Mouse (Mus musculus): ENCODE measurements around the gene Gli2. TPM values are rescaled to one million over a fixed set of nuclear protein-coding genes. Genes with fewer than 3 reads are reported as not detected.

The Gli2 gene
- polyA plus RNA-seq, 1 experiment from 2014 or later = 6.5 TPM

GRCm38 (mm10) chr1:119052631-119053177, 715 bp downstream of the Gli2 start:
- no peaks in the 10 kb centered on the region for H3K36me3 ChIP-seq (ENCODE audit: insufficient read depth, low read length)
- H3K27ac ChIP-seq (ENCODE audit: low read length) = peak overlapping the region; percentile 87
- H3K27me3 ChIP-seq (ENCODE audit: insufficient read depth, low read length) = peaks cover 27% of the 10 kb centered on the region
- peak overlapping the region; percentile 53 for H3K4me3 ChIP-seq (ENCODE audit: low read length)
- H3K4me1 ChIP-seq (ENCODE audit: insufficient read depth, low read length) = peaks cover 47% of the 10 kb centered on the region
- no peaks in the 10 kb centered on the region for H3K9me3 ChIP-seq (ENCODE audit: low read length)
- peak overlapping the region; percentile 97 for H3K4me2 ChIP-seq (replicated peaks; ENCODE audit: low read depth, low read length)
- WGBS = under 1% methylated on average over 33 of the region's 33 CpGs
- peak overlapping the region; percentile 68 for H3K9ac ChIP-seq (replicated peaks; ENCODE audit: low read length)
- peak; percentile 36; the same call in 1 of the 2 replicates for ATAC-seq (ENCODE audit: low FRiP score, low TSS enrichment)

GRCm38 (mm10) chr1:119051938-119052551, 1.4 kb downstream of the Gli2 start:
- WGBS = under 1% methylated on average over 21 of the region's 21 CpGs
- H3K36me3 ChIP-seq (ENCODE audit: insufficient read depth, low read length) = no peaks in the 10 kb centered on the region
- H3K9me3 ChIP-seq (ENCODE audit: low read length) = no peaks in the 10 kb centered on the region
- H3K4me1 ChIP-seq (ENCODE audit: insufficient read depth, low read length) = peaks cover 51% of the 10 kb centered on the region
- H3K9ac ChIP-seq (replicated peaks; ENCODE audit: low read length) = peak overlapping the region; percentile 68
- no peak for ATAC-seq (ENCODE audit: low FRiP score, low TSS enrichment)
- H3K27ac ChIP-seq (ENCODE audit: low read length) = peak overlapping the region; percentile 87
- peaks cover 27% of the 10 kb centered on the region for H3K27me3 ChIP-seq (ENCODE audit: insufficient read depth, low read length)
- H3K4me2 ChIP-seq (replicated peaks; ENCODE audit: low read depth, low read length) = peak overlapping the region; percentile 97
- peak overlapping the region; percentile 53 for H3K4me3 ChIP-seq (ENCODE audit: low read length)

GRCm38 (mm10) chr1:119051192-119051937, 2.1 kb downstream of the Gli2 start:
- Histone ChIP-seq H3K4me3 (ENCODE audit: low read length) (peak overlapping the region; percentile 53), H3K27me3 (ENCODE audit: insufficient read depth, low read length) (peaks cover 27% of the 10 kb centered on the region), H3K9ac (replicated peaks; ENCODE audit: low read length) (peak overlapping the region; percentile 68), H3K4me2 (replicated peaks; ENCODE audit: low read depth, low read length) (peak overlapping the region; percentile 97), H3K36me3 (ENCODE audit: insufficient read depth, low read length) (no peaks in the 10 kb centered on the region), H3K4me1 (ENCODE audit: insufficient read depth, low read length) (peaks cover 48% of the 10 kb centered on the region), H3K27ac (ENCODE audit: low read length) (peak overlapping the region; percentile 87), H3K9me3 (ENCODE audit: low read length) (no peaks in the 10 kb centered on the region)
- 10% methylated on average over 21 of the region's 21 CpGs for WGBS
- no peak for ATAC-seq (ENCODE audit: low FRiP score, low TSS enrichment)

GRCm38 (mm10) chr1:119049812-119050615, 3.4 kb downstream of the Gli2 start:
- Histone ChIP-seq H3K4me2 (replicated peaks; ENCODE audit: low read depth, low read length) (0 out of 2 replicates have a peak overlapping the region, but pooled peaks have one; percentile 97), H3K27me3 (ENCODE audit: insufficient read depth, low read length) (peaks cover 28% of the 10 kb centered on the region), H3K4me1 (ENCODE audit: insufficient read depth, low read length) (peaks cover 45% of the 10 kb centered on the region)

GRCm38 (mm10) chr1:119048988-119049387, 4.4 kb downstream of the Gli2 start:
- peaks cover 22% of the 10 kb centered on the region for H3K27me3 ChIP-seq (ENCODE audit: insufficient read depth, low read length)

More at GRCm38 (mm10) chr1:119049812-119050615, 3.4 kb downstream of the Gli2 start:
- no peak for ATAC-seq (ENCODE audit: low FRiP score, low TSS enrichment)
- 49% methylated on average over 10 of the region's 10 CpGs for WGBS
- Histone ChIP-seq H3K9ac (replicated peaks; ENCODE audit: low read length) (no peak overlapping the region), H3K27ac (ENCODE audit: low read length) (no peak overlapping the region), H3K36me3 (ENCODE audit: insufficient read depth, low read length) (no peaks in the 10 kb centered on the region), H3K4me3 (ENCODE audit: low read length) (no peak overlapping the region), H3K9me3 (ENCODE audit: low read length) (no peaks in the 10 kb centered on the region)

GRCm38 (mm10) chr1:119048547-119048946, 4.9 kb downstream of the Gli2 start:
- Histone ChIP-seq H3K9me3 (ENCODE audit: low read length) (no peaks in the 10 kb centered on the region), H3K27me3 (ENCODE audit: insufficient read depth, low read length) (peaks cover 22% of the 10 kb centered on the region), H3K36me3 (ENCODE audit: insufficient read depth, low read length) (no peaks in the 10 kb centered on the region), H3K4me2 (replicated peaks; ENCODE audit: low read depth, low read length) (peak overlapping the region; percentile 82), H3K9ac (replicated peaks; ENCODE audit: low read length) (peak overlapping the region; percentile 30), H3K4me1 (ENCODE audit: insufficient read depth, low read length) (peaks cover 45% of the 10 kb centered on the region), H3K4me3 (ENCODE audit: low read length) (peak overlapping the region; percentile 10), H3K27ac (ENCODE audit: low read length) (no peak overlapping the region)
- 5% methylated on average over 6 of the region's 6 CpGs for WGBS
- no peak for ATAC-seq (ENCODE audit: low FRiP score, low TSS enrichment)

More at GRCm38 (mm10) chr1:119048988-119049387, 4.4 kb downstream of the Gli2 start:
- Histone ChIP-seq H3K27ac (ENCODE audit: low read length) (no peak overlapping the region), H3K4me1 (ENCODE audit: insufficient read depth, low read length) (peaks cover 45% of the 10 kb centered on the region), H3K4me2 (replicated peaks; ENCODE audit: low read depth, low read length) (peak overlapping the region; percentile 82), H3K36me3 (ENCODE audit: insufficient read depth, low read length) (no peaks in the 10 kb centered on the region), H3K4me3 (ENCODE audit: low read length) (peak overlapping the region; percentile 10; the same call in 1 of the 2 replicates), H3K9me3 (ENCODE audit: low read length) (no peaks in the 10 kb centered on the region), H3K9ac (replicated peaks; ENCODE audit: low read length) (peak overlapping the region; percentile 30)
- ATAC-seq (ENCODE audit: low FRiP score, low TSS enrichment) = no peak
- whole genome bisulfite sequencing = 19% methylated on average over 11 of the region's 11 CpGs

GRCm38 (mm10) chr1:119047462-119048371, 5.7 kb downstream of the Gli2 start:
- Histone ChIP-seq H3K4me3 (ENCODE audit: low read length) (peak overlapping the region; percentile 55), H3K4me1 (ENCODE audit: insufficient read depth, low read length) (peaks cover 41% of the 10 kb centered on the region), H3K27me3 (ENCODE audit: insufficient read depth, low read length) (peaks cover 22% of the 10 kb centered on the region), H3K4me2 (replicated peaks; ENCODE audit: low read depth, low read length) (peak overlapping the region; percentile 82), H3K36me3 (ENCODE audit: insufficient read depth, low read length) (no peaks in the 10 kb centered on the region), H3K9ac (replicated peaks; ENCODE audit: low read length) (peak overlapping the region; percentile 85), H3K27ac (ENCODE audit: low read length) (peak overlapping the region; percentile 90), H3K9me3 (ENCODE audit: low read length) (no peaks in the 10 kb centered on the region)
- peak; percentile 52 for ATAC-seq (ENCODE audit: low FRiP score, low TSS enrichment)
- 3% methylated on average over 51 of the region's 61 CpGs for WGBS

- Histone ChIP-seq H3K9me3 (ENCODE audit: low read length) (no peaks in the 10 kb centered on the region), H3K4me2 (replicated peaks; ENCODE audit: low read depth, low read length) (no peak overlapping the region), H3K27me3 (ENCODE audit: insufficient read depth, low read length) (no peaks in the 10 kb centered on the region), H3K27ac (ENCODE audit: low read length) (no peak overlapping the region), H3K36me3 (ENCODE audit: insufficient read depth, low read length) (no peaks in the 10 kb centered on the region), H3K4me3 (ENCODE audit: low read length) (no peak overlapping the region), H3K9ac (replicated peaks; ENCODE audit: low read length) (no peak overlapping the region), H3K4me1 (ENCODE audit: insufficient read depth, low read length) (peaks cover 25% of the 10 kb centered on the region)
- 64% methylated on average over 1 of the region's 1 CpGs for WGBS
- ATAC-seq (ENCODE audit: low FRiP score, low TSS enrichment) = no peak
These were observed 15.0 kb downstream of the Gli2 start for GRCm38 (mm10) chr1:119038436-119038835.

Measured in kidney, embryonic 16.5 days (tissue).